Mouse (Mus musculus) spleen, embryonic (tissue): Measurements from ENCODE around the gene Akr1b3.

Source experiments
- CTCF ChIA-PET: fragments of 350-600 bp; sonication (Branson Sonifier 250); formaldehyde crosslinking; loops from one replicate; lab custom pipeline; 2022; lab: Charles Lee

Gene Akr1b3

GRCm38 (mm10) chr6:34331379-34331778 lies 14.1 kb upstream of the Akr1b3 start:
- CTCF ChIA-PET, result no interaction called here

GRCm38 (mm10) chr6:34322121-34322520 lies 4.8 kb upstream of the Akr1b3 start:
- CTCF ChIA-PET, result no interaction called here

GRCm38 (mm10) chr6:34318636-34319035 lies 1.4 kb upstream of the Akr1b3 start:
- CTCF ChIA-PET, result no interaction called here

GRCm38 (mm10) chr6:34318172-34318571 lies 894 bp upstream of the Akr1b3 start:
- CTCF ChIA-PET, result no interaction called here

GRCm38 (mm10) chr6:34313921-34314320 lies 3.4 kb downstream of the Akr1b3 start:
- CTCF ChIA-PET, result no interaction called here

- CTCF ChIA-PET, result no interaction called here
Observed at GRCm38 (mm10) chr6:34313386-34313785, 3.9 kb downstream of the Akr1b3 start.

GRCm38 (mm10) chr6:34310023-34310595 lies 7.2 kb downstream of the Akr1b3 start:
- CTCF ChIA-PET, result no interaction called here

GRCm38 (mm10) chr6:34309526-34309925 lies 7.8 kb downstream of the Akr1b3 start:
- CTCF ChIA-PET, result no interaction called here

GRCm38 (mm10) chr6:34306797-34307196 lies 10.5 kb downstream of the Akr1b3 start:
- CTCF ChIA-PET, result no interaction called here

GRCm38 (mm10) chr6:34304675-34305241 lies 12.5 kb downstream of the Akr1b3 start:
- CTCF ChIA-PET, result interaction anchor here (1.2 kb wide), 1 partner anchor 12 kb away, joined by 3 read pairs; no protein-coding TSS in a partner anchor

GRCm38 (mm10) chr6:34297055-34297454 lies 20.2 kb downstream of the Akr1b3 start:
- CTCF ChIA-PET, result interaction anchor here (0.5 kb wide), 1 partner anchor 1259 kb away, joined by 3 read pairs; no protein-coding TSS in a partner anchor

- CTCF ChIA-PET, result no interaction called here
Observed at GRCm38 (mm10) chr6:34295437-34295836, 21.8 kb downstream of the Akr1b3 start.

- CTCF ChIA-PET, result interaction anchor here (1.7 kb wide), 1 partner anchor 53 kb away, joined by 4 read pairs; no protein-coding TSS in a partner anchor
Observed at GRCm38 (mm10) chr6:34292882-34293487, 24.3 kb downstream of the Akr1b3 start.

GRCm38 (mm10) chr6:34292196-34292881 lies 24.9 kb downstream of the Akr1b3 start:
- CTCF ChIA-PET, result no interaction called here

GRCm38 (mm10) chr6:34290681-34291080 lies 26.6 kb downstream of the Akr1b3 start:
- CTCF ChIA-PET, result interaction anchor here (0.6 kb wide), 1 partner anchor 56 kb away, joined by 4 read pairs; no protein-coding TSS in a partner anchor

GRCm38 (mm10) chr6:34290091-34290490 lies 27.2 kb downstream of the Akr1b3 start:
- CTCF ChIA-PET, result no interaction called here

GRCm38 (mm10) chr6:34288098-34288497 lies 29.2 kb downstream of the Akr1b3 start:
- CTCF ChIA-PET, result no interaction called here

- CTCF ChIA-PET, result no interaction called here
Observed at GRCm38 (mm10) chr6:34286841-34287240, 30.4 kb downstream of the Akr1b3 start.

GRCm38 (mm10) chr6:34278385-34278784 lies 38.9 kb downstream of the Akr1b3 start:
- CTCF ChIA-PET, result no interaction called here

- CTCF ChIA-PET, result no interaction called here
Observed at GRCm38 (mm10) chr6:34277665-34278064, 39.6 kb downstream of the Akr1b3 start.

- CTCF ChIA-PET, result no interaction called here
Observed at GRCm38 (mm10) chr6:34274346-34274745, 42.9 kb downstream of the Akr1b3 start.

- CTCF ChIA-PET, result no interaction called here
Observed at GRCm38 (mm10) chr6:34273073-34273472, 44.2 kb downstream of the Akr1b3 start.
